Comparison of ENCODE assay signal across 8 mouse cellular contexts in the genomic region with DNA sequence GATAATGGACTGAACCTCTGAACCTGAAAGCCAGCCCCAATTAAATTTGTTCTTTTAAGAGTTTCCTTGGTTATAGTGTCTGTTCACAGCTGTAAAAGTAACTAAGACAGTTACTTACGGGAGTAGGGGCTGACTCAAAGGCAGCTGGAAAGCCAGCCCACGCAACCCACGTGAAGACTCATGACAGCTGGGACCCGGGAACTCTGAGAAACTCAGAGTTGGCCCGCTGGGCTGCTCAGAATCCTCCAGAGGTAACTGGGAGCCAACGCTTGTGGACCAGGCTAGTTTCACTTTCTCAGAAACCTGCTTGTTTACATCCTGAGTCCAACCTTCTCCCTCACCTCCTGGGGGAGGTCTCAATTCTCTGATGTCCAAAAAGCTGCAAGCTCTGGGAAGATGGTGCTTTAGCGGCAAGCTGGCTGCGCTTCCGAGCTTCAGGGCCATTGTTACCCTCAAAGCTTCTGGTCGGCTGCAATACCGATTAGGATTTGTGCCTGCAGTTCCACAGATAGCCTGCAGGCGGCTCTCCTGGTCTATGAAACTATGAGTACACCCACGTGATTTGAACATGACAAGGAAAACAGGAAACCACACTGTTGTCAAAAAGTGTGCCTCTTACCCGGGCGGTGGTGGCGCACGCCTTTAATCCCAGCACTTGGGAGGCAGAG. TPM values are rescaled to one million over a fixed set of nuclear protein-coding genes. Genes with fewer than 3 reads are reported as not detected.
A peak's percentile ranks its signal among the peaks of the same experiment; 100 is the strongest.
DNase-seq lines count a peak whose midpoint lies in the region; ATAC-seq and TF ChIP-seq lines count a peak whose summit lies in the region.

No protein-coding gene starts in this region.

- H3K27ac ChIP-seq in forebrain, embryonic 14.5 days (ENCODE audit: low read depth, low read length), result no peak overlapping the region
- peak overlapping the region; percentile 85 for H3K27ac ChIP-seq in liver, embryonic 16.5 days (ENCODE audit: low read length)
- H3K27ac ChIP-seq in neural tube, embryonic 12.5 days, result no peak overlapping the region
- no peak overlapping the region for H3K27ac ChIP-seq in stomach, postnatal 0 days (replicated peaks)

- TF ChIP-seq EP300 in stomach, postnatal 0 days (optimal IDR thresholded peaks at IDR 0.05), result no peak

- no peak overlapping the region for H3K4me3 ChIP-seq in E14TG2a.4 (replicated peaks; ENCODE audit: low read length)
- H3K4me3 ChIP-seq in forebrain, embryonic 14.5 days (ENCODE audit: low read depth, low read length), result no peak overlapping the region
- peak overlapping the region; percentile 63 for H3K4me3 ChIP-seq in liver, embryonic 16.5 days (ENCODE audit: low read depth, low read length)
- H3K4me3 ChIP-seq in neural tube, embryonic 12.5 days, result no peak overlapping the region
- peak overlapping the region; percentile 31 for H3K4me3 ChIP-seq in stomach, postnatal 0 days (ENCODE audit: low read depth, low read length)

- peaks cover 39% of the 10 kb centered on the region for H3K27me3 ChIP-seq in E14TG2a.4 (ENCODE audit: insufficient read depth, low read length)
- H3K27me3 ChIP-seq in forebrain, embryonic 14.5 days (replicated peaks; ENCODE audit: control insufficient read depth, insufficient read depth, low read length), result 0 out of 2 replicates have a peak, but pooled peaks cover 3% of the 10 kb centered on the region
- H3K27me3 ChIP-seq in liver, embryonic 16.5 days (ENCODE audit: control insufficient read depth, insufficient read depth, low read depth, low read length), result no peaks in the 10 kb centered on the region
- no peaks in the 10 kb centered on the region for H3K27me3 ChIP-seq in neural tube, embryonic 12.5 days (replicated peaks)
- no peaks in the 10 kb centered on the region for H3K27me3 ChIP-seq in stomach, postnatal 0 days (ENCODE audit: control insufficient read depth, insufficient read depth, low read length)

- H3K9ac ChIP-seq in forebrain, embryonic 14.5 days (ENCODE audit: low read length), result peak overlapping the region; percentile 4; the same call in 1 of the 2 replicates
- peak overlapping the region; percentile 75 for H3K9ac ChIP-seq in liver, embryonic 16.5 days (ENCODE audit: low read depth, low read length)
- 0 out of 2 replicates have a peak overlapping the region, but pooled peaks have one; percentile 9 for H3K9ac ChIP-seq in neural tube, embryonic 12.5 days
- peak overlapping the region; percentile 47; the same call in 1 of the 2 replicates for H3K9ac ChIP-seq in stomach, postnatal 0 days (ENCODE audit: low read length)

- intact Hi-C loops in heart, postnatal 10 days (cut with DNase I), result loop anchor here (1.0 kb wide), 2 partner anchors 16 to 44 kb away; no protein-coding TSS in a partner anchor

- peak overlapping the region; percentile 32; the same call in 1 of the 2 replicates for H3K4me2 ChIP-seq in forebrain, embryonic 14.5 days (ENCODE audit: low read length)
- H3K4me2 ChIP-seq in liver, embryonic 16.5 days (ENCODE audit: low read depth, low read length), result peak overlapping the region; percentile 80
- peak overlapping the region; percentile 48 for H3K4me2 ChIP-seq in neural tube, embryonic 12.5 days (replicated peaks)
- H3K4me2 ChIP-seq in stomach, postnatal 0 days (replicated peaks; ENCODE audit: low read depth), result peak overlapping the region; percentile 53

- DNase-seq in c-Kit-positive CD71-positive TER-119-positive erythroid progenitor cells, embryonic 14.5 days (ENCODE audit: low spot score), result peak; percentile 95
- peak; percentile 93 for DNase-seq in forebrain, embryonic 14.5 days (ENCODE audit: low spot score)
- peak; percentile 94 to 97 for DNase-seq in heart, postnatal 10 days
- peak; percentile 96 for DNase-seq in kidney, postnatal 4 days
- DNase-seq in stomach, postnatal 0 days (ENCODE audit: low spot score), result peak; percentile 91

- no peaks in the 10 kb centered on the region for H3K9me3 ChIP-seq in E14TG2a.4 (ENCODE audit: low read length)
- H3K9me3 ChIP-seq in forebrain, embryonic 14.5 days (replicated peaks; ENCODE audit: control insufficient read depth, low read length), result no peaks in the 10 kb centered on the region
- no peaks in the 10 kb centered on the region for H3K9me3 ChIP-seq in liver, embryonic 16.5 days (replicated peaks; ENCODE audit: control insufficient read depth, low read length)
- H3K9me3 ChIP-seq in neural tube, embryonic 12.5 days, result no peaks in the 10 kb centered on the region
- no peaks in the 10 kb centered on the region for H3K9me3 ChIP-seq in stomach, postnatal 0 days (ENCODE audit: control insufficient read depth, low read length)

- H3K4me1 ChIP-seq in E14TG2a.4 (replicated peaks; ENCODE audit: low read depth, low read length), result peaks cover 51% of the 10 kb centered on the region
- H3K4me1 ChIP-seq in forebrain, embryonic 14.5 days (ENCODE audit: control insufficient read depth, insufficient read depth, low read length), result no peaks in the 10 kb centered on the region
- peaks cover 16% of the 10 kb centered on the region for H3K4me1 ChIP-seq in liver, embryonic 16.5 days (ENCODE audit: control insufficient read depth, low read depth, low read length)
- no peaks in the 10 kb centered on the region for H3K4me1 ChIP-seq in neural tube, embryonic 12.5 days
- H3K4me1 ChIP-seq in stomach, postnatal 0 days (replicated peaks; ENCODE audit: control insufficient read depth, insufficient read depth), result no peaks in the 10 kb centered on the region

- H3K36me3 ChIP-seq in E14TG2a.4 (ENCODE audit: insufficient read depth, low read length), result peaks cover 15% of the 10 kb centered on the region
- H3K36me3 ChIP-seq in forebrain, embryonic 14.5 days (ENCODE audit: control insufficient read depth, insufficient read depth, low read length), result peaks cover 19% of the 10 kb centered on the region
- H3K36me3 ChIP-seq in liver, embryonic 16.5 days (ENCODE audit: control insufficient read depth, insufficient read depth), result peaks cover 12% of the 10 kb centered on the region
- peaks cover 16% of the 10 kb centered on the region for H3K36me3 ChIP-seq in neural tube, embryonic 12.5 days
- H3K36me3 ChIP-seq in stomach, postnatal 0 days (ENCODE audit: control insufficient read depth, insufficient read depth, low read length), result 0 out of 2 replicates have a peak, but pooled peaks cover 2% of the 10 kb centered on the region

- WGBS in forebrain, embryonic 14.5 days, result 11% methylated on average over 17 of the region's 17 CpGs
- 4% methylated on average over 17 of the region's 17 CpGs for WGBS in liver, embryonic 16.5 days (ENCODE audit: insufficient replicate concordance)
- 13% methylated on average over 17 of the region's 17 CpGs for WGBS in neural tube, embryonic 12.5 days
- WGBS in stomach, postnatal 0 days, result 9% methylated on average over 17 of the region's 17 CpGs

- TF ChIP-seq CTCF in E14TG2a.4 (conservative IDR thresholded peaks at IDR 0.05; ENCODE audit: low read length), result peak; percentile 95
- peak; percentile 90 for TF ChIP-seq CTCF in stomach, postnatal 0 days (IDR thresholded peaks at IDR 0.05; ENCODE audit: low read depth)

- 0 out of 2 replicates have a peak, but pooled peaks have one; percentile 11 for ATAC-seq in forebrain, embryonic 14.5 days
- peak; percentile 49 for ATAC-seq in liver, embryonic 16.5 days (ENCODE audit: low read depth)
- ATAC-seq in neural tube, embryonic 12.5 days (ENCODE audit: low FRiP score, low read depth), result no peak
- ATAC-seq in stomach, postnatal 0 days (ENCODE audit: low FRiP score, low TSS enrichment), result peak; percentile 34

RNA-seq across cellular contexts. Expression of gene H2-D1, which starts 4.6 kb away (rescaled TPM):
- polyA plus RNA-seq in forebrain, embryonic 14.5 days (2014; fragmentation: Nextera tagmentation; extraction: Ambion mirVana), result 37.5 and 44.2 TPM in 2 replicates
- total RNA-seq in heart, postnatal 10 days (2021), result 10 to 100 TPM; 67.7 to 69.9 TPM
- polyA plus RNA-seq in liver, embryonic 16.5 days (2015; fragmentation: Nextera tagmentation; extraction: Ambion mirVana), result 98.3 and 107 TPM in 2 replicates
- polyA plus RNA-seq in neural tube, embryonic 12.5 days (2016; fragmentation: Nextera tagmentation; extraction: Ambion mirVana), result 55.7 and 58.8 TPM in 2 replicates
- 303 and 307 TPM in 2 replicates for polyA plus RNA-seq in stomach, postnatal 0 days (2015; fragmentation: Nextera tagmentation; extraction: Ambion mirVana)

RNA-seq across cellular contexts. Expression of gene Ddx39b, which starts 16.4 kb away (rescaled TPM):
- polyA plus RNA-seq in forebrain, embryonic 14.5 days (2014; fragmentation: Nextera tagmentation; extraction: Ambion mirVana), result 478 and 489 TPM in 2 replicates
- total RNA-seq in heart, postnatal 10 days (2021), result 100 to 1,000 TPM; 163 to 169 TPM
- 128 and 133 TPM in 2 replicates for polyA plus RNA-seq in liver, embryonic 16.5 days (2015; fragmentation: Nextera tagmentation; extraction: Ambion mirVana)
- polyA plus RNA-seq in neural tube, embryonic 12.5 days (2016; fragmentation: Nextera tagmentation; extraction: Ambion mirVana), result 511 and 522 TPM in 2 replicates
- 143 and 145 TPM in 2 replicates for polyA plus RNA-seq in stomach, postnatal 0 days (2015; fragmentation: Nextera tagmentation; extraction: Ambion mirVana)

RNA-seq across cellular contexts. Expression of gene Nfkbil1, which starts 22.4 kb away (rescaled TPM):
- 5.1 and 5.2 TPM in 2 replicates for polyA plus RNA-seq in forebrain, embryonic 14.5 days (2014; fragmentation: Nextera tagmentation; extraction: Ambion mirVana)
- 10 to 100 TPM in 1 of 2 experiments, 1 to 10 TPM in 1; 10.0 to 12.2 TPM for total RNA-seq in heart, postnatal 10 days (2021)
- 2.8 and 2.9 TPM in 2 replicates for polyA plus RNA-seq in liver, embryonic 16.5 days (2015; fragmentation: Nextera tagmentation; extraction: Ambion mirVana)
- 10.6 and 11.5 TPM in 2 replicates for polyA plus RNA-seq in neural tube, embryonic 12.5 days (2016; fragmentation: Nextera tagmentation; extraction: Ambion mirVana)
- 7.4 and 7.5 TPM in 2 replicates for polyA plus RNA-seq in stomach, postnatal 0 days (2015; fragmentation: Nextera tagmentation; extraction: Ambion mirVana)

RNA-seq across cellular contexts. Expression of gene Atp6v1g2, which starts 24.5 kb away (rescaled TPM):
- polyA plus RNA-seq in forebrain, embryonic 14.5 days (2014; fragmentation: Nextera tagmentation; extraction: Ambion mirVana), result 44.0 and 61.1 TPM in 2 replicates
- total RNA-seq in heart, postnatal 10 days (2021), result 1 to 10 TPM; 4.9 to 5.7 TPM
- polyA plus RNA-seq in liver, embryonic 16.5 days (2015; fragmentation: Nextera tagmentation; extraction: Ambion mirVana), result 0.58 and 1.0 TPM in 2 replicates
- polyA plus RNA-seq in neural tube, embryonic 12.5 days (2016; fragmentation: Nextera tagmentation; extraction: Ambion mirVana), result 26.2 and 28.4 TPM in 2 replicates
- 3.0 and 3.6 TPM in 2 replicates for polyA plus RNA-seq in stomach, postnatal 0 days (2015; fragmentation: Nextera tagmentation; extraction: Ambion mirVana)

RNA-seq across cellular contexts. Expression of gene Gm16181, which starts 37.3 kb away (rescaled TPM):
- not detected in 2 replicates for polyA plus RNA-seq in forebrain, embryonic 14.5 days (2014; fragmentation: Nextera tagmentation; extraction: Ambion mirVana)
- total RNA-seq in heart, postnatal 10 days (2021), result under 1 TPM in 1 of 2 experiments, not detected in 1; 0.84 TPM
- not detected in 2 replicates for polyA plus RNA-seq in liver, embryonic 16.5 days (2015; fragmentation: Nextera tagmentation; extraction: Ambion mirVana)
- polyA plus RNA-seq in neural tube, embryonic 12.5 days (2016; fragmentation: Nextera tagmentation; extraction: Ambion mirVana), result not detected in 2 replicates
- 0.27 and 0.33 TPM in 2 replicates for polyA plus RNA-seq in stomach, postnatal 0 days (2015; fragmentation: Nextera tagmentation; extraction: Ambion mirVana)

Comparison
In these comparisons a context has a peak if more than half of its experiments do, and no peak if none do; other contexts are left out.
1. H3K4me3 ChIP-seq: peak in liver, embryonic 16.5 days (single experiment) and stomach, postnatal 0 days (single experiment); none in E14TG2a.4 (single experiment), forebrain, embryonic 14.5 days (single experiment) and neural tube, embryonic 12.5 days (single experiment).
2. H3K9ac ChIP-seq: peak in every context shown above with its lines; median percentile 75 in liver, embryonic 16.5 days; 47 in stomach, postnatal 0 days; 9 in neural tube, embryonic 12.5 days; 4 in forebrain, embryonic 14.5 days.
3. Peak in every context shown above with its lines, with median percentiles within 50 percentile points of each other: DNase-seq and H3K4me2 ChIP-seq.